Mouse (Mus musculus): ENCODE data around the gene Rhpn2. TPM values are rescaled to one million over a fixed set of nuclear protein-coding genes. Genes with fewer than 3 reads are reported as not detected.

Rhpn2 gene
- polyA plus RNA-seq, 1 experiment from 2014 or later = 2.7 TPM

DNA sequence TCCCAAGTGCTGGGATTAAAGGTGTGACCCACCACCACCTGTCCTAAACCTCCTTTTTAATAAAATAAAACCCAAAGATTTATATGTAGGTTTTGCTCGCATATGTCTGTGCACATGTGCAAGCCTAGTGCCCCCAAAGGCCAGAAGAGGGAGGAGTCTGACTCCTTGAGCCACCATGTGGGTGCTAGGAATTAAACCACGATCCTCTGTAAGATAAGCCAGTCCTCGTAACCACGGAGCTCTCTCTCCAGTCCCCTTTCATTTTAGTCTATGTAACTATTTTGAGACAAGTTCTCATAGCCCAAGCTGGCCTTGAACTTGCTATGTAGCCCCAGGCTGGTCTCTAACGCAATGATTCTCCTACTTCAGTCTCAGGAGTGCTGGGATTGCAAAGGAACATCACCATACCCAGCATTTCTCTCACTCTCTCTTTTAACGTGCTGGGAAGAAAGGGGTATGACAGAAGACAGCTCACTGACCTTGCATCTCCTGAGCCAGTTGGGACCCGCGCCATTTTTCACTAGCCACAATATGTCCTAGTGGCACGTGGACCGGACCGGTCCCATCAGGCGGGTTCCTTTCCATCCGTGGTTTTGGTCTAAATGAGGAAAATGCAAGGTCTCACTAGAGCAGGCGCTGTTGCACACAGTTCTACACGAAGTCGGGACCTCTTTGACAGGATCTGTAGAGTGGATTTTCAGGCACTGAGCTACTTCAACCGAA lies 61.9 kb downstream of the Rhpn2 start:
- H3K4me2 ChIP-seq = peak overlapping the region; percentile 75
- ATAC-seq (ENCODE audit: insufficient number of reproducible peaks, insufficient read depth, low FRiP score, low TSS enrichment, low read depth) = no peak

DNA sequence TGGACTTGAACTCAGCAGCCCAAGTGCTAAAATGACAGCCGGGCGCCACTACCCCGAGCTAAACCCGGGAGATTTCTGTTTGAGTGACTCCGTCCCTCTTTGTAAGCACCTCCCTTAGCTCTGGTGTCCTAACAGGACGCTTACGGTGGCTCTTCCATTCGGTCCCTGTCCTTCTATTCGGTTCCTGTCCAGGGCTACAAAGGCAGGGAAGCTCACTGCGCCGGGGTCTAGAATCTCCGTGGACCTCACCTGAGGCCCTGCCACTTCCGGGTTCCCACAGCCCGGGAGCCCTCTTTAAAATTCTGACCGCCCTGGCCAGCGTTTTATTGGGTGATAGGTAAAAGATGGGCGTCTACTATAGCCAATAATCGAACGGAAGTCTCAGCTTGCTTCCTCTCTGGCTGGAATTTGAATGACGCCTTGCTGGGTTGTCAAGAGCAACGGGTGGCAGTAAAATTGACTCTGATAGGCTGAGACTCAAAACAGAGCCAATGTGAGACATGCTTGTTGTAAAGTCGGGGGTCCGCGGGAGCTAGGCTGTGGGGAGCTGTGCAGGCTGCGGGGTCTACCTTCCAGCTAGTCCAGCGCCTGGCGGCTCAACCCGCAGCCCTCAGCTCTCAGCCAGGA lies 62.7 kb downstream of the Rhpn2 start, which contains the start of the genes Faap24 and Cep89:
Faap24 (minus strand) TSS at position 295 of the 627 bp plus-strand sequence.
Cep89 (plus strand) TSS at position 494 of the 627 bp plus-strand sequence.
- peak within 1 kb of the TSS; percentile 70 for H3K9ac ChIP-seq (replicated peaks)
- H3K27ac ChIP-seq = no peak within 1 kb of the TSS
- no peaks in the 10 kb centered on the region for H3K9me3 ChIP-seq
- peaks cover 45% of the 10 kb centered on the region for H3K36me3 ChIP-seq
- peak within 1 kb of the TSS; percentile 64 for H3K4me3 ChIP-seq (replicated peaks)
- H3K4me2 ChIP-seq = peak within 1 kb of the TSS; percentile 76
- no peaks in the 10 kb centered on the region for H3K27me3 ChIP-seq
- under 1% methylated on average over 28 of the region's 28 CpGs for WGBS
- ATAC-seq (ENCODE audit: insufficient number of reproducible peaks, insufficient read depth, low FRiP score, low TSS enrichment, low read depth) = peak; percentile 98
- peaks cover 19% of the 10 kb centered on the region for H3K4me1 ChIP-seq (replicated peaks)

More for the DNA sequence above, 61.9 kb downstream of the Rhpn2 start:
- Histone ChIP-seq H3K4me1 (replicated peaks) (peaks cover 19% of the 10 kb centered on the region), H3K36me3 (peaks cover 37% of the 10 kb centered on the region), H3K27me3 (no peaks in the 10 kb centered on the region), H3K9me3 (no peaks in the 10 kb centered on the region), H3K9ac (replicated peaks) (peak overlapping the region; percentile 31), H3K4me3 (replicated peaks) (peak overlapping the region; percentile 64), H3K27ac (no peak overlapping the region)
- WGBS = 11% methylated on average over 17 of the region's 17 CpGs

- H3K36me3 ChIP-seq = peaks cover 73% of the 10 kb centered on the region
- WGBS = 85% methylated on average over 4 of the region's 4 CpGs
Measured at GRCm38 (mm10) chr7:35401169-35401568, 67.2 kb downstream of the Rhpn2 start.

GRCm38 (mm10) chr7:35415226-35415625 lies 81.3 kb downstream of the Rhpn2 start:
- H3K27me3 ChIP-seq = no peaks in the 10 kb centered on the region
- peak overlapping the region; percentile 73 for H3K27ac ChIP-seq
- WGBS = 52% methylated on average over 5 of the region's 5 CpGs
- H3K36me3 ChIP-seq = peaks cover 64% of the 10 kb centered on the region
- no peaks in the 10 kb centered on the region for H3K9me3 ChIP-seq
- H3K4me1 ChIP-seq (replicated peaks) = peaks cover 18% of the 10 kb centered on the region
- H3K4me2 ChIP-seq = peak overlapping the region; percentile 6; the same call in 1 of the 2 replicates
- no peak overlapping the region for H3K4me3 ChIP-seq (replicated peaks)
- no peak overlapping the region for H3K9ac ChIP-seq (replicated peaks)
- ATAC-seq (ENCODE audit: insufficient number of reproducible peaks, insufficient read depth, low FRiP score, low TSS enrichment, low read depth) = no peak; the same call in 1 of the 2 replicates

More at GRCm38 (mm10) chr7:35401169-35401568, 67.2 kb downstream of the Rhpn2 start:
- Histone ChIP-seq H3K4me1 (replicated peaks) (peaks cover 12% of the 10 kb centered on the region), H3K9ac (replicated peaks) (no peak overlapping the region), H3K9me3 (no peaks in the 10 kb centered on the region), H3K27me3 (no peaks in the 10 kb centered on the region), H3K4me3 (replicated peaks) (no peak overlapping the region), H3K27ac (no peak overlapping the region), H3K4me2 (no peak overlapping the region)
- no peak for ATAC-seq (ENCODE audit: insufficient number of reproducible peaks, insufficient read depth, low FRiP score, low TSS enrichment, low read depth)

- peak; percentile 39; the same call in 1 of the 2 replicates for ATAC-seq (ENCODE audit: insufficient number of reproducible peaks, insufficient read depth, low FRiP score, low TSS enrichment, low read depth)
- 60% methylated on average over 9 of the region's 9 CpGs for WGBS
- Histone ChIP-seq H3K36me3 (peaks cover 64% of the 10 kb centered on the region), H3K4me2 (no peak overlapping the region), H3K4me3 (replicated peaks) (no peak overlapping the region), H3K9ac (replicated peaks) (no peak overlapping the region), H3K9me3 (no peaks in the 10 kb centered on the region), H3K27ac (peak overlapping the region; percentile 73), H3K4me1 (replicated peaks) (peaks cover 18% of the 10 kb centered on the region), H3K27me3 (no peaks in the 10 kb centered on the region)
Measured at GRCm38 (mm10) chr7:35415801-35416653, 82.1 kb downstream of the Rhpn2 start.

GRCm38 (mm10) chr7:35416654-35416948 lies 82.6 kb downstream of the Rhpn2 start:
- no peaks in the 10 kb centered on the region for H3K9me3 ChIP-seq
- no peak overlapping the region for H3K4me2 ChIP-seq
- peaks cover 65% of the 10 kb centered on the region for H3K36me3 ChIP-seq
- H3K27me3 ChIP-seq = no peaks in the 10 kb centered on the region
- WGBS = 78% methylated on average over 5 of the region's 5 CpGs
- H3K4me1 ChIP-seq (replicated peaks) = peaks cover 18% of the 10 kb centered on the region
- no peak overlapping the region for H3K4me3 ChIP-seq (replicated peaks)
- H3K9ac ChIP-seq (replicated peaks) = no peak overlapping the region
- no peak overlapping the region for H3K27ac ChIP-seq
- ATAC-seq (ENCODE audit: insufficient number of reproducible peaks, insufficient read depth, low FRiP score, low TSS enrichment, low read depth) = no peak

GRCm38 (mm10) chr7:35423071-35423470 lies 89.1 kb downstream of the Rhpn2 start:
- Histone ChIP-seq H3K36me3 (peaks cover 84% of the 10 kb centered on the region), H3K4me2 (no peak overlapping the region), H3K9me3 (no peaks in the 10 kb centered on the region), H3K9ac (replicated peaks) (no peak overlapping the region), H3K27me3 (no peaks in the 10 kb centered on the region), H3K27ac (no peak overlapping the region), H3K4me3 (replicated peaks) (no peak overlapping the region), H3K4me1 (replicated peaks) (no peaks in the 10 kb centered on the region)
- ATAC-seq (ENCODE audit: insufficient number of reproducible peaks, insufficient read depth, low FRiP score, low TSS enrichment, low read depth) = no peak
- WGBS = 89% methylated on average over 10 of the region's 10 CpGs

- H3K9ac ChIP-seq (replicated peaks) = no peak overlapping the region
Measured at GRCm38 (mm10) chr7:35428146-35428545, 94.2 kb downstream of the Rhpn2 start.

GRCm38 (mm10) chr7:35435266-35435665 lies 101.3 kb downstream of the Rhpn2 start:
- H3K9ac ChIP-seq (replicated peaks) = no peak overlapping the region
- peaks cover 91% of the 10 kb centered on the region for H3K36me3 ChIP-seq
- 84% methylated on average over 9 of the region's 9 CpGs for WGBS
- no peaks in the 10 kb centered on the region for H3K4me1 ChIP-seq (replicated peaks)
- H3K27ac ChIP-seq = no peak overlapping the region
- no peaks in the 10 kb centered on the region for H3K9me3 ChIP-seq
- ATAC-seq (ENCODE audit: insufficient number of reproducible peaks, insufficient read depth, low FRiP score, low TSS enrichment, low read depth) = no peak
- H3K4me3 ChIP-seq (replicated peaks) = no peak overlapping the region
- H3K27me3 ChIP-seq = no peaks in the 10 kb centered on the region
- H3K4me2 ChIP-seq = no peak overlapping the region

More at GRCm38 (mm10) chr7:35428146-35428545, 94.2 kb downstream of the Rhpn2 start:
- no peaks in the 10 kb centered on the region for H3K27me3 ChIP-seq
- no peaks in the 10 kb centered on the region for H3K4me1 ChIP-seq (replicated peaks)
- WGBS = 95% methylated on average over 10 of the region's 10 CpGs
- H3K4me3 ChIP-seq (replicated peaks) = no peak overlapping the region
- H3K27ac ChIP-seq = no peak overlapping the region
- no peak for ATAC-seq (ENCODE audit: insufficient number of reproducible peaks, insufficient read depth, low FRiP score, low TSS enrichment, low read depth)
- peaks cover 86% of the 10 kb centered on the region for H3K36me3 ChIP-seq
- H3K4me2 ChIP-seq = no peak overlapping the region
- no peaks in the 10 kb centered on the region for H3K9me3 ChIP-seq
